Mouse (Mus musculus): ENCODE results near the gene Jph3.

Gene Jph3

DNA sequence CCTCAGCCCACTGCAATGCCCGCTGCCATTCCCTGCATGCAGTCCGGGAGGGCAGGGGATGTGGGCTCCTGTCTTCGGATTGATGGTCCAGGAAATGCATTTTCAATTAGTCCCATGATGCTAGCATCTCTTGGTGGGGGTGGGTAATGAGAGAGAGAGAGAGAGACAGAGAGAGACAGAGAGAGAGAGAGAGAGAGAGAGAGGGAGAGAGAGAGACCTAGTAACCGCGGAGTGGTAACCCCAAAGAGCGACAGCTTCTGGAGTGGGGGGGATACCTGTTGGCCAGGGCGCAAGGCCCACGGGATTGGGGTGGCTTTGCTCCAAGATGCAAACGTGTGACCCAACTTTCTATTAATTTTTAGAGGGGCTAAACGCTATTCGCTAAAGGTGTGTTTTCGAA is at the start of gene Jph3:
TSS of gene Jph3 (plus strand) at position 301 of the 400 bp plus-strand sequence.
- DNase-seq (ENCODE audit: low read depth, low spot score): no peak

DNA sequence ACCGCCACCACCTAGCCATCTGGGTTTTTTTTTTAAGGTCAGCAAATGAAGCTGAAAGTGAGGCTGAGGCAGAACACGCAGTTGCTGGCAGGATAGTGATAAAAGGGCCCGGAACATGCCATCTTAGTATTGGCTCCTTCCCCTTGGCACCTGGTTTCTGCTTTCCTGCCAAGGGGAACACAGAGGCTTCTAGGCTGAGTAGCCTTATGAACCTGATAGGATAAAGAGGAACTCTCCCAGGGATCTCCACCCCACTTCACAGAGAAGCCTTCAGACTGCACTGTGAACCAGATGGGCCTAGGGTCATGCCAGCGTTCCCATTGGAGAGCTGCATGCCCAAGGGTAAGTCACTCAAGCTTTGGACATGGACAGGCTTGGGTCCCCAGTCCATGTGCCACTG is 48.5 kb upstream of the Jph3 start:
- no peak for DNase-seq (ENCODE audit: low read depth, low spot score)

DNA sequence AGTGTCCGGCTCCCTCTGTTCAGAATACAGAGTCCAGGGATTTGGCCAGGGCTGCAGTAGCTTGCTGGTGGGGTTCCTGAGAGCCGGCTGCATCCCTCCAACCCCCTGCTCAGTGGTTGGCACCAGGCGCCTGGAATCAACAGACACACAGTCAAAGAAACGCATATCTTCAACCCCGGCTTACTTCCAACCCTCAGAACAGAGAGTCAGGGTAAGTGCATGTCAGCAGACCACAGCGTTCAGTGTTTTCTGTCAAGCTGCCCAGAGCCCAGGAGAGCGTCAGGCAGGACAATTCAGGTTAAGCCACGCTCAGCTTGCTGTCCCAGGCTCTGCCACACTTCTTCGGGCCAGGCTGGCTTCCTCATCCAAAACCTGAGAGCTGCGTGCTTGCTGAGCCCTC is 48.0 kb upstream of the Jph3 start:
- no peak for DNase-seq (ENCODE audit: low read depth, low spot score)

DNA sequence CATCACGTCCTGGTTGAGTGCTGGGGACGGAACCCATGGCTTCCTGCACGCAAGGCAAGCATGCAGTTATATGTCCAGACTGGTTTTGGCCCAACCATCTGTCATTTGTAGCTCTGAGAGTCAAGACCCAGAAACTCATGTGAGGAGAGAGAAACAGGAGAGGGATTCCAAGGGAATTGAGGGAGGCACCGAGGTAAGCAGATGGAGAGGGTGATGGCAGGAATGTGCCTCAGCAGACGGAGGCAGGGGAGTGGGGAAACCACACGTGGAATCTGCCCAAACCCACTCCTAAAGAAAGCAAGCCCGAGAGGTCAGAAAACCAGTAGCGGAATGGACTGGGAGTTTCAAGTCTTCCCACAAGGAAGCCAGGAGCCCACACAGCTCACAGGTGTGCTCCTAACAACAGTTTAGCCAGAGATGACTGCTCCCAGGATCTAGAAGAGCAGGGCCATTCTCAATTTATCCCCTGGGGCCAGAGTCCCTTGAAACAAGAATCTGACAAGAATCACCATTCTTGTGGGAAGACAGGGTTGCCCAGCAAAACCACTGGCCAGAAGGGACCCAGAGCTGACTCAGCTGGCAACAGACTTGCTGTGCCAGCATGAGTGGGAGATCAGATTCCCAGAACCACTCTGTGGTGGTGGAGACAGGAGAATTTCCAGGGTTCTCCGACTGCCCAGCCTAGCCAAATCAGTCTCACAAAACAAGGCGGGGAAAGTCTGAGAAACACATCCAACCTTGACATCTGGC is 46.2 kb upstream of the Jph3 start:
- no peak for DNase-seq (ENCODE audit: low read depth, low spot score)

DNA sequence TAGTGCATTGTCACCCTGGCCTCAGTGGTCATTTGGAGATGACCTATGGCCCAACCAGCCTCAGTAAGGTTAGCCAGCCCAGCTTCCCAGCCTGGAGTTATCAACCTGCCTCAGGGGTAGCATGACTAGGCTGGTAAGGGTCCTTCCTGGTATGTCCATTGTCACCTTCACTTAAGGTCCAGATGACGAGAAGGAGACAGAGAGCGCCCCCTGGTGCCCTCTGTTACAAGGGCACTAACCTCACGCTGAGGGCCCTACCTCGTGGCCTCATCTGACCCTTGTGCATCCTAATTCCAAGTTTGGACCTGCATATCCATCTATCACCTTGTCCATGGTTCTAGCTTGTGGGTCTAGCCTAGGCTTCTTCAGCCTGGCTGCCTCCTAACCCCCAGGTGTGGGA is 44.0 kb upstream of the Jph3 start:
- no peak for DNase-seq (ENCODE audit: low read depth, low spot score)

DNA sequence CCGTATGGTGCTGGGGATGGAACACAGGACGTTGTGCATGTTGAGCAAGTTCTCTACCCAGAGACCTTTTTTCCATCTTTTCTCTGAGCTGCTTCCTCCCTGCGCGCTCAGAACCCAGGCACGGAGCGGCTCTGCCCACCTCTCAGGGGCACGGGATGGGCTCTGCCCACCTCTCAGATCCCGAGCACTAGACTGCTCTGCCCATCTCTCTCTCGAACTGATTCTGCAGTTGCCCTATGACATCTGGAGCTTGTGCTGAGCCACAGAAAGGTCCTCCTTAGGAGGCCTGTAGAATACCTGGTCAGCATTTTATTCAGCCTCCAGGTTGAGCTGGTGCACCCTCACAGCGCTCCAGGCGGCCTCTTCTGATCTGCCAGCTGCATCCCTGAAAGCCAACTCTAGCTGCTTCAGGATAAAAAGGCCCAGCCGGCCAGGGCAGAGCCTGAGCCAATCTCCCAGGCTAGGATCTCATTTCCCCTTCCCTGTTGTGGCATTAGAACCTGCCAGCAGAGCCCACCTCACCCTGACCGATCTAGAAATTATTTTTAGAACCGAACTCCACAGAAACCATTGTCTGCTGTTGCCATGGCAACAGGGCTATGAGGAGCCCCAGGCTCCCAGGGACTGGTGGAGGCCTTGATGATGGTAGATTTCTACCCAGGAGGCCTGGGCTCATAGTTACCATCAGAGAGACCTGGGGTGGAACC is 41.8 kb upstream of the Jph3 start:
- DNase-seq (ENCODE audit: low read depth, low spot score): no peak

DNA sequence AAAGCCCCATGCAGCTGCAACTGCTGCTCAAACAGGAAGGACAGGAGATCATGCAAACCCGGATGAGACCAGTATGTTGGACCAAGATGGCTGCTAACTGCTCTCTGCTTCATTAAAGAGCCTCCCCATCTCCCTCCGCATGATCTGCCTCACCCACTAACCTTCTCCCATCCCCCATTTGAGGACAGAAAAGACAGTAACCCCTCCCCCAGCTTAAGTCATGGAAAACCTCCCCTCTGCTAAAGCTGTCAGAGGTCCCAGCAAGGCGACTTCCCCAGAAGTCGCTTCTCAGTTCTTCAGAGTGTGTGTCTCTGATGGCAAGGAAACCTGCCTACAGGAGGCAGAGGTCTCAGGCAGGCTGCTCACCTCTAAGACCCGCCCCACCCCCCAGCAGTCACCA is 40.9 kb upstream of the Jph3 start:
- DNase-seq (ENCODE audit: low read depth, low spot score): no peak

DNA sequence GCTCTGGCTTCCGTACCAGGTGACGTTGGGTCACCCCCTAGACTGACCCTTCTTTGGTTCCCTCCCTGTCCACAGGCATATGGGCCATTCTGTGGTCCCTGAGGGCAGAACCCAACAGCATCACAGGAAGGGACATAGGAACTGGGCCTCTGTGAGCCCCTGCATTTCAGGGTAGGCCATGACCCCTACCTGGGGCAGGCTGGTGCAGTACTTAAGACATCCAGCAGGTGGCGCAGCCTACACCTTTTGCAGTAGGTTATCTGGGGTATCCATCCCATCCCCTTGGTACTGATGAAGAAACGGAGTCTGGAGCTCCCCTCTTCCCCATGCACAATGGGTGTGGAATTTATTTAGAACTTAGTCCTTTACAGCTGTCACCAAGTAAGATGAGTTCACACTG is 35.0 kb upstream of the Jph3 start:
- no peak for DNase-seq (ENCODE audit: low read depth, low spot score)

DNA sequence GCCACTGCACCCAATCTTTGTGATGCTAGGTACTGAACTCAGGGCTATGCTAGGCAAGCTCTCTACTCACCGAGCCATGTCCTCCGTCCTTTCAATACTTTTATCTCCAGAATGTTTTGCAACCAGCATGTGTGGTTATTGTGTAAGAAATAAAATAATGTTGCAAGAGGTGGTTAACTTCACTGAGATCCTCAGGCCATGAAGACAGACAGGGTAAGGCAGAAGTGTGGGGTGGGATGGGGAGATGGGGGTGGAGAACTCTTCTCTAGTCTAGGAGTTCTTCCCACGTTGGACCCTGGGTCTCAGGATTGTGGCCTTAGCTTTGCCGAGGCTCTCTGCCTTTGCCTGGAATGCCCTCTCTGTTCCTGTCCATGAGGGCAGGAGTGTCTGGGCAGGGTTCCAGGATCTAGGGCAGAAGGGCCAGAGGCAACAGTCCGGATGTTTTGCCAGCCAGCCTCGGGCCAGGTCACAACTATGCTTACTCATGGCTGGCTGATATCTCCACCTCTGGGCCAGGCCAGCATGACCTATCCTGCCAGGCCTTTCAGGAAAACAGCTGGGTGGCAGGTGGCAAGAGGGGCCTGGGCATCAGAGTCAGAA is 33.7 kb upstream of the Jph3 start:
- peak; percentile 82 for DNase-seq (ENCODE audit: low read depth, low spot score)

DNA sequence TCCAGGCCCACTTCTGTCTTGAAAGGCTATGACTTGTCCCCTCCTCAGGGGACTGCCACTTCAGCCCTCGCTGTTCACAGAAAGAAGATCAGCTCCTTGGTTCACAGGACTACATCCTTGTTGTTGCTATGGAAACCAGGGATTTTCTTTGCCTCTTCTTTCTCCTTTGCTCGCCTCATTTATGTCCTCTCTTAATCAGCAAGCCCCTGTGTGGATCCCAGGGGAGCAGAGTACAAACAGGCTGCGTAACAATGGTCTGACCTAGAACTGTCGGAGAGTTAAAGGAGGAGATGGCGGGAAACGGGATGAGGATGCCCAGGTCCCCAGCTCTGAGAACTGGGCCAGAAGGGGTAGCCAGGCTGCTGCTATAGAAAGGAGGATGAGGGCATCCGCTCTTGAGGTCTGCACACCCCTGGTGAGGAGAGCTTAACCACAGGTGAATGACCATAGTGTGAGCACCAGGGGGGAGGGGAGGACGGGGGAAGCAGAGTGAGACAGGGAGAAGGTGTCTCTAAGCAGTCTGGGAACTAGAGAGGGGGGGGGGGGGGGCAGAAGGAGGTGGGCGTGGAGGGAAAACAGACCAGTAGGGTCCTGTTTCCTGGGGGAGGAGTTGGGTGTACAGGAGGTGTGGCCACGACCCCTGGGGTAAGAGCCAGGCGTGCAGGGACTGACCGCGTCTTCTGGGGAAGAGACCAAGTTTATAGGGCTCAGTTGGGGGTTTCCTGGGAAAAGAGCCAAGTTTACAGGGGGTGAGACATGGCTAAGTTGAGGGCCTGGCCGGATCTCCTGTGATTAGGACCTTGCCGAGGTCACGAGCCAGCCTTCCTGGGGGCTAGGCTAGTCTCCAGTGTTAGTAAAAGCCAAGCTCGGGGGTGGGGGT is 31.4 kb upstream of the Jph3 start:
- no peak for DNase-seq (ENCODE audit: low read depth, low spot score)

DNA sequence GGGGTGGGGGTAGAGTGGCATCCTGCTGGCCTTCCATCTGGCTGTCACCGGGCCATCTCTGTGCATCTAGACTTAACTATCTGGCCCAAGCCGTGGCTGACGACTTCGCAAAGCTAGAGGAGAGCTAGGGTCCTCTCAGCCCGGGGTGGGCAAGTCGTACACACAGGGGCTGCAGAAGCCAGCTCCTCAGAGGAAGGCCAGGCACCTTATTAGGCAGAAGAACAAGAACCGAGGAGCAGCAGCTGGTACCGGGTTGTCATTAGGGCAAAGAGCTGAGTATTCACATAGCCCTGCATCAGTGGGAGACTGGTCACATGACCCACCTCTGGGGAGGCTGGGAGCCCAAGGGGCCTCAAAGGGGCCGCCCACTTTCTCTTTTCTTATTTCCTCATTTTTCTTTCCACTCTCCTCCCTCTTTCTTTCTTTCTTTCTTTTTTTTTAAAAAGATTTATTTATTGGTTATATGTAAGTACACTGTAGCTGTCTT is 30.8 kb upstream of the Jph3 start:
- DNase-seq (ENCODE audit: low read depth, low spot score): no peak

DNA sequence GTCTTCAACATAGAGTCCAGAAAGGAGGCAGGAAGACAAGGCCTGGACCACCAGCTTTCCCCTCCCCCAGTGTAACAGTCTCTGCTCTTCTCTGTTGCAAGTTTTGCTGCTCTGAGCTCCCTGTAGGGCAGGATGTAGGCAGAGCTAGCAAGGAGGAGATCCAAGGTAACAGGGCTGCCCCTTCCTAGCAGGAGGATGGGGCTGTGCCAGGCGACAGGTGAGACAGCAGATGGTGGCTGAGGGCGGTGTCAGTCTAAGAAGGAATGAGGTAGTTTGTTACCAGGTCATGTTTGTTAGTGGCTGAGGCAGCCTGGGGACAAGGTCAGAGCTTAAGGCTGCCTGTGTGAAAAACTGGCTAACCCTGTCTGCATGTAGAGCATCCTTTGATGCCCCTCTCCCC is 29.5 kb upstream of the Jph3 start:
- no peak for DNase-seq (ENCODE audit: low read depth, low spot score)

DNA sequence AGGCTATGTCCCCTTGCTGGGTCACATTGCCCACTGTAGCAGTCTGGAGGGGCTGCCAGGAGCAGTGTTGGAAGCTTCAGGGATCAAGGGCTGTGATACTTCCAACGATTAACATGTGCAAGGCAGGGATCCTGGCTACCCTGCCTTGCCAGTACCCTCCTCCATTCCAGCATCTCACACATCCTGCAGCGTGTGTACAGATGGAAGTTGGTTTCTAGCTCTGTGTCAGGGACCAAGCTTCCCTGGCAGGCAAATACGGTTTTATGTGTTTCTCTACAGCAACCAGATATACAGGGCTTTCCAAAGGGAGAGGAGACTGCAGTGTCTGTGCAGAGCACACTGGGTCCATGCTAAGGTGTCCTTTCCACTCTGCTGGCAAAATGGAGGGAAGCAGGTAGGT is 24.2 kb upstream of the Jph3 start:
- DNase-seq (ENCODE audit: low read depth, low spot score): no peak

DNA sequence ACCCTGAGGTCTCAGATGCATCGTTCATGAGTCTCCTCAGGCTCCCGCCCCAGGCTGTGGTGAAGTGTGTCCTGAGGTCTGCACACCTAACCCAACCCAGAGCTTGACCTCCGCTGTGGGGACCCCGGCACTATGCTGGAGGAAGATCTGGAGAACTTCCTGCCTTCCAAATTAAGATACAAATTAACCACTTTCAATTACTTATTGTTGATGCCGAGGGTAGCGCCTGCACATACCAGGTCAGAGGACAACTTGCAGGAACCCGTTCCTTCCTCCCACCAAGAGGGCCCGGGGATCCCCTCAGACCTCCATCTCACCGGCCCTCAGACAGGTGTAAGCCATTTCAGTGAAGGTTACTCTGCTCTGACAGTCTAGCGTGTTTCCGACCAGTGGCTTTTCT is 22.5 kb upstream of the Jph3 start:
- no peak for DNase-seq (ENCODE audit: low read depth, low spot score)

DNA sequence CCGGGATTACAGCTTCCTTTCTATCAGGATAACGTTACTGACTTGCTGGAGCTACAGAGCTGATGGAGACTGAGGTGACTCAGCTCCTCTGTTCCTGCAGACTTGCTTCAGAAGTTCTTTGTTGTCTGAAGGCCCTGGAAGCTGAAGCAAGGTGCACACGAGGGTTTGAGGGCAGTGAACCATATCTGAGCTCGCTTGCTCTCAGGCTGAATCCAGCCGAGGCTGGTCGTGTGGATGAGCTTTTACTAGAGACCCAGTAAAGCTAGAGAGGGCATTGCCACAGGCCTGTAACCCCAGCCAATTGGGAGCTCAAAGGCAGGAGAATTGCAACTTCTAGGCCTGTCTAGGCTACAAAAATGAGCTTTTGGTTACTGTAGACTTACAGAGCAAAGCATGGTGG is 21.0 kb upstream of the Jph3 start:
- DNase-seq (ENCODE audit: low read depth, low spot score): no peak

DNA sequence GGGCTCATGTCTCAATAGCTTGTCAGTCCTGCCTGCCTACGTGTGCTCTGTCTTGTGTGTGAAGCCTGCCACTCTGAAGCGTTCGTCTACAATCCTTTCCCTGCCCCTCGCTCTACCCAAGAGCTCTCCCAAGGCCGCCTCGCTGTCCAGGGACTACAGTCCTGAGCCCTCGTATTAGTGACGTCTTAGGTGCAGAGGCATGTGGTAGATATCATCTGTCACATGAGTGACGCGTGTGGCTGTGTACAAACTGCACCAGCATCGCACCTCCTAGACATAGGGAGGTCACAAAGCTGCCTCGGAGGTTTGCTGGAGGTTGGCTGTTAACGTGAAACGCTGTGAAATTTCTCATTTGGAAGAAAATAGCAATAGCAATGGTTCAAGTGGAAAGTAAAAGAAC is 11.9 kb upstream of the Jph3 start:
- no peak for DNase-seq (ENCODE audit: low read depth, low spot score)

DNA sequence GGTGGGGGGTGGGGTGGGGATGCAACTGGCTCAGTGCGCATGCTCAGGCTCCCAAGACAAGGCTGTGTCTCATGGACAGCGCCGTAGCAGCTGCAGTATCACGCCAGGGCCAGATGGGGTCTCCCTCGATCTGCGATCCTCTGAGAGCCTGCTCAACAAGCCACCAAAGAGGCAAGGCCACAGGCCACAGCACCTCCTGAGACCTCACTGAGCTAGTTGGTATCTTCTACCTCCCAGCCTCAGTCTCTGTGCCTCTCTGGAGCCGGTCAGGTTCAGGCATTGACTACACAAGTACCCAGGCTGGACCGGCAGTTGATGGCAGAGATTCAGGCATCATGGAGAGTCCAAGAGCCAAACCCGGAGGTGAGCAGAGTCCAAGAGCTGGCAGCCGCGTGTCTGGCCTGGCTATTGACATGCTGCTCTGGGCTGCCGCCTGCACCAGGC is 11.4 kb upstream of the Jph3 start:
- DNase-seq (ENCODE audit: low read depth, low spot score): peak; percentile 63

DNA sequence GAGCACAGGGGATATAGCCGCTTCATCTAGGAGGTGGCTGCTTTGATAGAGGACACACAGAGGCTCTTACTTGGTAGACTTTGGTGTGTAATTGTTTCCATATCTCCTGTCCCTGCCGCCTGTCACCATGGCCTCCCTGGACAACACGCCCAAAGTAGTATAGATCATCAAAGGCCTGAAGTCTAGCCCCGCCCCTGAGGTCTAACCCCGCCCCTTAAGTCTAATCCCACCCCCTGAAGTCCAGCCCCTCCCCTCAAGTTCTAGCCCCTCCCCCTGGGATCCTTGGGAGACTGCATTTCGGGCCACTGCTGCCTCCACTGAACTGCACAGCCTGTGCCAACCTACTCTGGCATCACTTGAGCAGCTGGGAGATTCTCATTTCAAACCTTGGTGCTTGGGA is 10.5 kb upstream of the Jph3 start:
- no peak for DNase-seq (ENCODE audit: low read depth, low spot score)

DNA sequence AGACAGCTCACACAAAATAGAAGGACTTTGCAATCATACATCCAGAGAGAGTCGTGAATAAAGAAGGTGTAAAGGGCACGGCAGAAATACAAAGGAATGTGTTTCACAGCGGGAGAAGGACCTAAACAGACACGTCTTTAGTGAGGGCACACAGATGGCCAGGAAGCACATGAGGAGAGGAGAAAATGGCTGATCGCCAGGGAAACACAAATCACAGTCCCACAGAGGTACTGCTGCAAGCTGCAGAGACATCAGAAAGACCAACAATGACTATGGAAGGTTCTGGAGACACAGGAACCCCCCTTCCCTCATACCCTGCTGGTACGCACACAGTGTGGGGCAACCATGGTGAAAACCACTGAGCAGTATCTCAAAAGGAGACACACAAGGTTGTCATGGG is 8.4 kb upstream of the Jph3 start:
- DNase-seq (ENCODE audit: low read depth, low spot score): no peak

DNA sequence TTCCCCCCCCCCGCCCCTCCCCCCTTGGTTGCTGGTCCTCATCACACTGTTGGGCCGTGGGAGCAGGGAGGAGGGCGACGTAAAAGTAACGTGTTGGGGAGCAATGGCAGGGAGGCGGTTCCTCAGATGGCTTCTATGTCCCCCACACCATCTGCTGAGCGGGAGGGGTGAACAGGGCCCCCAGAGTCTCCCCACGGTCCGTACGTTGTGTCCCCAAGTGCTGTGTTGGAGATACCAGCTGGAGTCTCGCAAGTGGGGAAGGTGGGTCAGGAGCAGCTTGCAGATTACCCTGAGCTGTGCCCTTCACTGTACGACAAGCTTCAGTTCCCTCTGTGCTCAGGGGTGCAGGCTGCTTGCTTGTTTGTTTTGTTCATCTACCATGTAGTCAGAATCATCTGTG is 5.6 kb upstream of the Jph3 start:
- DNase-seq (ENCODE audit: low read depth, low spot score): no peak

DNA sequence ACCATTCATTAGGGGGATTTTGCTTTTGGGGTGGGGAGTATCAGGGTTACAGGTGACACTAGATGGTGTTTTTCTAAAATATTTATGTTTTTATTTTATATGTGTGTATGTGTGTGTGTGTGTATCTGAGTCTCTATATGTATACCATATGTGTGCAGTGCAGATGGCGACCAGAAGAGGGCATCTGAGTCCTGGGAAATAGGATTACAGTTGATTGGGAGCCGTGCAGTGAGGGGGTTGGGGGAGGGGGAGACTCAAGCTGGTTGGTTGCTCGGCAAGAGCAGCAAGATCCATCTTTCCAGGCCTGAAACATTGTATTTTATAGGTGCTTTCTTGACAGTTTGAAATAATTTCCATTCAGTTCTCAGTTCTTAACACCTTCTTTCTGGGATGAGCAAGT is 2.3 kb upstream of the Jph3 start:
- no peak for DNase-seq (ENCODE audit: low read depth, low spot score)

DNA sequence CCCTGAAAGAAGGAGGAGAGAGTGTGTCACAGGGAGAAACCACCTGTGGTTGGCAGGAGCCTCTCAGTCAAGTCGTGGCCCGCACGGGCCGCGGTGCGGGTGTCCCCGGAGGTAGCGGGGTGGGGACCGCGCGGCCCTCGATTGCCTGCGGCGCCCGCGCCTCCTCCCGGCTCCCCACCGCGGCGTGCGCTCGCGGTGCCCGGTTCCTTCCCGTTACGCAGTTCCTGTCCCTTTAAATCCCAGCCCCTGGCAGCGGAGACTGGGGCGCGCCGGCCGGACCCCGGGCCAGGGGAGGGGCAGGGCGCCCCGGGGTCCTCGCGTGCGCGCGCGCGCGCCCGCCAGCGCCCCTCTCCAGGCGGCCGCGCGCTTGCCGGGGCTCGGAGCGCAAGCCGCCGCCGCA is 331 bp downstream of the Jph3 start:
- no peak for DNase-seq (ENCODE audit: low read depth, low spot score)

All from skeletal muscle tissue, adult 2 months (tissue).